Mouse (Mus musculus): Measurements from ENCODE around the gene 4931414P19Rik. TPM values are rescaled to one million over a fixed set of nuclear protein-coding genes. Genes with fewer than 3 reads are reported as not detected.
A peak's percentile ranks its signal among the peaks of the same experiment; 100 is the strongest.
"Not testable (repeated sequence)": the region's sequence is repeated elsewhere in the genome, so short reads cannot be mapped to it uniquely, and the experiment has no call there.

The 4931414P19Rik gene
- polyA plus RNA-seq, 1 experiment from 2014 or later, result 8.3 TPM

DNA sequence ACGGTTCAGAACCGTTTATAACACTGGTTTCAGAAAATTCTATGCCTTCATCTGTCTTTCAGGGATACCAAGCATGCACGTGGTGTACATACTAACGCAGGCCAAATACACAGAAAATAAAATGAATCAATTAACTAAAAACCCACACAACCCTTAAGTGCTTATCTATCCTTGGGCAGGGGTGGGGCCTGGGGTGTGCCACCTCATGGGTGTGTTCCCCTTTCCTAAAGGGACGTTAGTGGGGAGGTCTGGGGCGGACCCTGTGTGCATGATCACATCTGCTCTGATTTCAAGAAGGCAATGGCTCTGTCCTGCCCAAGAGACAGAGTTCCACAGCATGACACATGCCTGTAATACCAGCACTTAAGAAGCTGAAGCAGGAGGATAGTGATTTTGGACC, 17.5 kb upstream of the 4931414P19Rik start:
- H3K4me1 ChIP-seq, result no peaks in the 10 kb centered on the region
- no peak for ATAC-seq
- no peaks in the 10 kb centered on the region for H3K9me3 ChIP-seq (replicated peaks)
- H3K27ac ChIP-seq, result no peak overlapping the region
- no peaks in the 10 kb centered on the region for H3K36me3 ChIP-seq (ENCODE audit: poor library complexity, severe bottlenecking)
- H3K27me3 ChIP-seq, result no peaks in the 10 kb centered on the region
- 89% methylated on average over 6 of the region's 6 CpGs for WGBS
- no peak overlapping the region for H3K4me2 ChIP-seq
- no peak overlapping the region for H3K4me3 ChIP-seq
- H3K9ac ChIP-seq, result no peak overlapping the region

DNA sequence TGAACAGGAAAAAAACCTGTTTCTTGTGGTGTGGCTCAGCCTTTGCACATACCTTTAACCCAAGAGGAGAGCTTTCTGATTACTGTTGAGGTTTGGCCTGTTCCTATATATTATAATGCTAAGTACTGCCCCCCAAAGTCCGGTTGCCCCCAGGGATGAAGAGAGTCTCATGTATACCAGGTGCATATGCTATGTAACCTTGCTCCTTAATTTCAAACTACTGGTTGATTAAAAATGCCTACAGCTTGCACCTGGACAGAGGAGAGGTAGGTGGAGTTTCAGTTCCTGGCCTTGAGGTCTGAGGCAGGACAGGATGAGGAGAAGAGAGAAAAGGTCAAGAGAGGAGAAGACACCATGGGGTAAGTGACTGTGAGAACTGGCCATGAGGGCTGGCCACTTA, 15.3 kb upstream of the 4931414P19Rik start, which contains the start of gene Psmb11:
Gene Psmb11, plus strand, starts transcription at position 301 of the 400 bp plus-strand sequence.
- H3K9me3 ChIP-seq (replicated peaks), result no peaks in the 10 kb centered on the region
- no peak within 1 kb of the TSS for H3K4me2 ChIP-seq
- no peak within 1 kb of the TSS for H3K27ac ChIP-seq
- peaks cover 3% of the 10 kb centered on the region for H3K36me3 ChIP-seq (ENCODE audit: poor library complexity, severe bottlenecking)
- WGBS, result 90% methylated on average over 1 of the region's 1 CpGs
- H3K27me3 ChIP-seq, result no peaks in the 10 kb centered on the region
- H3K4me3 ChIP-seq, result no peak within 1 kb of the TSS
- ATAC-seq, result no peak
- no peak within 1 kb of the TSS for H3K9ac ChIP-seq
- peaks cover 13% of the 10 kb centered on the region for H3K4me1 ChIP-seq

GRCm38 (mm10) chr14:54617897-54618365, 12.1 kb upstream of the 4931414P19Rik start, which contains the start of gene Psmb5:
TSS of gene Psmb5 (minus strand) at chr14:54618022.
- H3K36me3 ChIP-seq (ENCODE audit: poor library complexity, severe bottlenecking), result peaks cover 32% of the 10 kb centered on the region
- WGBS, result under 1% methylated on average over 25 of the region's 25 CpGs
- ATAC-seq, result peak; percentile 92
- peak within 1 kb of the TSS; percentile 63 for H3K27ac ChIP-seq
- H3K9ac ChIP-seq, result peak within 1 kb of the TSS; percentile 88
- peaks cover 19% of the 10 kb centered on the region for H3K4me1 ChIP-seq
- H3K4me2 ChIP-seq, result peak within 1 kb of the TSS; percentile 78
- H3K27me3 ChIP-seq, result no peaks in the 10 kb centered on the region
- H3K9me3 ChIP-seq (replicated peaks), result no peaks in the 10 kb centered on the region
- H3K4me3 ChIP-seq, result peak within 1 kb of the TSS; percentile 84

- H3K4me3 ChIP-seq, result peak overlapping the region; percentile 84
- peak overlapping the region; percentile 78 for H3K4me2 ChIP-seq
- H3K36me3 ChIP-seq (ENCODE audit: poor library complexity, severe bottlenecking), result peaks cover 37% of the 10 kb centered on the region
- peaks cover 19% of the 10 kb centered on the region for H3K4me1 ChIP-seq
- peak; percentile 57 for ATAC-seq
- no peaks in the 10 kb centered on the region for H3K27me3 ChIP-seq
- H3K27ac ChIP-seq, result peak overlapping the region; percentile 63
- H3K9me3 ChIP-seq (replicated peaks), result no peaks in the 10 kb centered on the region
- 2% methylated on average over 38 of the region's 38 CpGs for WGBS
- peak overlapping the region; percentile 88 for H3K9ac ChIP-seq
Observed at GRCm38 (mm10) chr14:54617152-54617896, 11.5 kb upstream of the 4931414P19Rik start.

DNA sequence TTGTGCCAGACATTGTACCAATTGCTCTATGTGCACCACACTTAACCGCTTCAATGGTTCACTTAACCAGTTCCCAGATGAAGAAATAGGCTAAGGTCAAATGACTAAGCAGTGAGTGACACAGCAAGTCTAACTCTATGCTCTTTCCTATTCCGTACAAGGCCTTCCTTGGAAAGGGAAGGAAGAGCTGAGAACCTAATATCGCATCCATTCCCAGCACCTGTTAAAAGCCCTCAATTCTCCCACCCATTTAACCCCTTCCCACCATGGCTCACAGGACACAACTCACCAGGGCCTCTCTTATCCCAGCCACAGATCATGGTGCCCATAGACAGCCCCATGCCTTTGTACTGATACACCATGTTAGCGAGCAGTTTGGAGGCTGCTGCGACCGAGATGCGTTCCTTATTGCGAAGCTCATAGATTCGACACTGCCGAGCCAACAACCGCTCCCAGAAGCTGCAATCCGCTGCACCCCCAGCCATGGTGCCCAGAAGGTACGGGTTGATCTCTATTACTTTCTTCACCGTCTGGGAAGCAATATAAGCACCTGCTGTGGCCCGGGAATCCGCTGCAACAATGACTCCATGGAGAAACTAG, 10.5 kb upstream of the 4931414P19Rik start:
- no peak overlapping the region for H3K9ac ChIP-seq
- no peaks in the 10 kb centered on the region for H3K9me3 ChIP-seq (replicated peaks)
- H3K36me3 ChIP-seq (ENCODE audit: poor library complexity, severe bottlenecking), result peaks cover 45% of the 10 kb centered on the region
- H3K27me3 ChIP-seq, result no peaks in the 10 kb centered on the region
- peaks cover 19% of the 10 kb centered on the region for H3K4me1 ChIP-seq
- 90% methylated on average over 16 of the region's 16 CpGs for WGBS
- peak overlapping the region; percentile 78 for H3K4me2 ChIP-seq
- H3K27ac ChIP-seq, result no peak overlapping the region
- peak overlapping the region; percentile 84 for H3K4me3 ChIP-seq
- ATAC-seq, result no peak

DNA sequence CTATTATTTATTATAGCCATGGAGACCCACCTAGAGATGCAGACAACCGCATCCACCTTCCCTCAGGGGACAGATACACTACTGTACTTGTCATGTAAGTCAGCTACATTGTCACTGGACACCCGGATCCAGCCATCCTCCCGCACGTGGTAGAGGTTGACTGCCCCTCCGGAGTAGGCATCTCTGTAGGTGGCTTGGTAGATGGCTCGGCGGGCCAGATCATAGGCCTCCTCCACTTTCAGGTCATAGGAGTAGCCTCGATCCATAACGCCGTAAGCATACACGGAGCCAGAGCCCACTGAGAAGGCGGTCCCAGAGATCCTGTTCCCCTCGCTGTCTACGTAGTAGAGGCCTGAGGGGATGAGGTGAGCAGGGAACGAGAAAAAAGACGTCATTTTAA, 8.3 kb upstream of the 4931414P19Rik start:
- Histone ChIP-seq H3K36me3 (ENCODE audit: poor library complexity, severe bottlenecking) (peaks cover 54% of the 10 kb centered on the region), H3K4me1 (peaks cover 19% of the 10 kb centered on the region)
- WGBS, result 93% methylated on average over 16 of the region's 16 CpGs
- H3K27me3 ChIP-seq; H3K4me3 ChIP-seq; H3K9ac ChIP-seq; H3K27ac ChIP-seq; H3K4me2 ChIP-seq; ATAC-seq; H3K9me3 ChIP-seq (replicated peaks): not testable (repeated sequence)

DNA sequence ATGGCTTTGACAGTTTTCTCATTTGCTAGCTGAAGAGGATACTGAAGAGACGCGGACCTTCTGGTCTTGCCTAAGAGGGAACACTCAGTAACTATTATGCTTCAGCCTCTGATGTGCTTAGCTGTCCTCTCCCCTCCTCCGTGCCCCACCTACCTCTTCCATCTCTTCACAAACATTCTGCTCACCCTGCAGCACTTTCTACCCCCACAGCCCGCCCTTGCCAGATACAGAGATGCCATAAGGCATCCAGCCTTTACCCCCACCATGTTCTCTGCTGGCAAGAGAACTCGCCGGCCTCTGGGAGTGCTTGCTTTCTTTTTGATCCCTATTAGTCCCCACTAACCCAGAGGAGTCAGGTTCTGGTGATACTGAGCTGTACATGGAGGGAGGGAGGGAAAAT, 4.9 kb upstream of the 4931414P19Rik start:
- H3K27ac ChIP-seq, result peak overlapping the region; percentile 22; the same call in 1 of the 2 replicates

DNA sequence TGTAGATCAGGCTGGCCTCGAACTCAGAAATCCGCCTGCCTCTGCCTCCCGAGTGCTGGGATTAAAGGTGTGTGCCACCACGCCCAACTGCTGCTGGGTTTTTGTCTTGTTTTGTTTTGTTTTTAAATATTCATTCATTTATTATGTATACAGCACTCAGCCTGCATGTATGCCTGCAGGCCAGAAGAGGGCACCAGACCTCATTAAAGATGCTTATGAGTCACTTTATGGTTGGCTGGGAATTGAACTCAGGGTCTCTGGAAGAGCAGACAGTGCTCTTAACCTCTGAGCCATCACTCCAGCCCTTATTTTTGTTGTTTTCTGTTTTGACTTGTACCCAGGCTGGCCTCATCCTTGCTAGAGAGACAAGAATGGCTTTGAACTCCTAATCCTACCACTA, 4.2 kb upstream of the 4931414P19Rik start:
- Histone ChIP-seq H3K9me3 (replicated peaks) (no peaks in the 10 kb centered on the region), H3K4me2 (no peak overlapping the region), H3K27ac (no peak overlapping the region), H3K36me3 (ENCODE audit: poor library complexity, severe bottlenecking) (peaks cover 39% of the 10 kb centered on the region), H3K9ac (no peak overlapping the region), H3K27me3 (no peaks in the 10 kb centered on the region), H3K4me1 (0 out of 2 replicates have a peak, but pooled peaks cover 4% of the 10 kb centered on the region), H3K4me3 (no peak overlapping the region)
- WGBS, result 69% methylated on average over 4 of the region's 4 CpGs
- ATAC-seq, result no peak

More for the DNA sequence above, 4.9 kb upstream of the 4931414P19Rik start:
- Histone ChIP-seq H3K4me2 (no peak overlapping the region), H3K4me1 (peaks cover 7% of the 10 kb centered on the region; the same call in 1 of the 2 replicates), H3K9me3 (replicated peaks) (no peaks in the 10 kb centered on the region), H3K36me3 (ENCODE audit: poor library complexity, severe bottlenecking) (peaks cover 45% of the 10 kb centered on the region), H3K9ac (no peak overlapping the region), H3K27me3 (no peaks in the 10 kb centered on the region), H3K4me3 (no peak overlapping the region)
- WGBS, result 81% methylated on average over 6 of the region's 6 CpGs
- ATAC-seq, result no peak

DNA sequence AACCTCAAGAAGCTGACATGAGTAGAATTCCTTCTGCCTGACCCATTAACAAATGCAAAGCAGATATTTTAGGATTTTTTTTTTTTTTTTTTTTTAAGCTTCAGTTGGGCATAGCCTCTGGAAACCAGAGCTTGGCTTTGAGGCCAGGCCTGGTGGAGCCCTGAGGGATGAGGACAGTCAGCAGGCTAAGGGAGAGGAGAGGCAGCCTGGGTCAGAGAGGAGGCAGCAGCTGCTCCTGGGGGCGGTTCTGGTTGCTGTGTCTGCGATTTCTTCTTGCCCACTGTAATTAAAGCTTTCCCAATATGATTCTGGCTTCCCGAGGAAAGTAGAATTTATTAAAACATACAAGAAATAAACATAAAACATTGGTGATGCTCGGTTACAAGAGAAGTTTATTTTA, 3.5 kb upstream of the 4931414P19Rik start:
- H3K4me3 ChIP-seq, result no peak overlapping the region
- H3K27ac ChIP-seq, result no peak overlapping the region
- no peak overlapping the region for H3K4me2 ChIP-seq
- ATAC-seq, result no peak
- H3K4me1 ChIP-seq, result peaks cover 10% of the 10 kb centered on the region; the same call in 1 of the 2 replicates
- no peak overlapping the region for H3K9ac ChIP-seq
- 79% methylated on average over 4 of the region's 4 CpGs for WGBS
- H3K36me3 ChIP-seq (ENCODE audit: poor library complexity, severe bottlenecking), result peaks cover 31% of the 10 kb centered on the region
- H3K27me3 ChIP-seq, result no peaks in the 10 kb centered on the region
- H3K9me3 ChIP-seq (replicated peaks), result no peaks in the 10 kb centered on the region

GRCm38 (mm10) chr14:54607226-54607625, 1.4 kb upstream of the 4931414P19Rik start:
- Histone ChIP-seq H3K27ac (no peak overlapping the region), H3K4me3 (no peak overlapping the region), H3K4me2 (no peak overlapping the region), H3K36me3 (ENCODE audit: poor library complexity, severe bottlenecking) (peaks cover 16% of the 10 kb centered on the region; the same call in 1 of the 2 replicates), H3K27me3 (no peaks in the 10 kb centered on the region), H3K4me1 (peaks cover 19% of the 10 kb centered on the region), H3K9me3 (replicated peaks) (no peaks in the 10 kb centered on the region), H3K9ac (no peak overlapping the region; the same call in 1 of the 2 replicates)
- 64% methylated on average over 8 of the region's 8 CpGs for WGBS
- no peak for ATAC-seq

DNA sequence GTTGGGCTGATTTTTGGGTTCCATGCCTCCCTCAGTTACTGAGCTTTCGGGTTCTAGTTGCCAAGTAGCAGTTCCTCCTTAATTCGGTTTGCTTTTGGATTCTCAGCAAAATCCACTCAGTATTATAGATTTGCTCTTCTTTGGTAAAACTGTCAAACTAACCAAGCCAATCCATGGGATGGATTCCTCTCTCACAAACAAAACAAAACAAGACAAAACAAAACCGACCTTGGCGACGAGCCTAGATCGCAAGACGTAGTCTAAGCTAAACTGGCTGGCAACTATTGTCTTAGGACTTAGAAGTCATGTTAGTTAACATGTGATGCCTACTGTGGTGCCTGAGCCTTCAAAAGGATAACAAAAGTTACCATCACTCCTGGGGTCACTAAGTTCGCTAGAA, 2.1 kb downstream of the 4931414P19Rik start:
- no peak for ATAC-seq
- Histone ChIP-seq H3K9ac (no peak overlapping the region), H3K4me3 (peak overlapping the region; percentile 61), H3K4me2 (peak overlapping the region; percentile 59), H3K27ac (peak overlapping the region; percentile 60), H3K4me1 (peaks cover 21% of the 10 kb centered on the region), H3K36me3 (ENCODE audit: poor library complexity, severe bottlenecking) (no peaks in the 10 kb centered on the region), H3K9me3 (replicated peaks) (no peaks in the 10 kb centered on the region), H3K27me3 (no peaks in the 10 kb centered on the region)
- 83% methylated on average over 8 of the region's 8 CpGs for WGBS

DNA sequence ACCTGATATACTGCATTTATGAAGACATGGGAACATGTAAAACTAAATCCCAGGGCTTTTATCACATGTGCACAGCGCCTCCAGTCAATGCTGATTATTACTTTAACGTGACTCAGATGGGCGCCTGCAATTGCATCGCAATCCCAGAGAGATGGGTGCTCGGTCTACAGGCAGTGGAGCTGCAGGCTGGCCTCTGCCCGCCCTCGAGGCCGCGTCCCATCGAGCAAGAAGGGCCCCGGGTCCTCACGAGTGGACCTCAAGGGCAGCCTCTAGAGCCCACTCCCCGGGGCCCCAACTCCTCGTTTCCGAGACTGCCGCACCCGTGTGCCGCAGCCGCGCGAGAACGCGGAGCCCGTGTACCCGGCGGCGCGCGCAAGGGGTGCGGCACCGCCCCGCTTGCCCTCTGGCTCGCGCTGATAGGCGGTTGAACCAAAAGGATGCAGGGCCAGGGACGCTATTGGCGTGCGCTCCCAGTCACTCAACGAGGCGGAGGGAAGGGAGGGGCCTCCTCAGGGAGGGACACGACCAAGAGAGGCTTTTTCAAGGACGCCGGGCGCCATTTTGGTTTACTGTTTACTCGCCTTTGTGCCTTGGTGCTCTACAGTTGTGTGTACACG, 2.6 kb downstream of the 4931414P19Rik start:
- H3K4me2 ChIP-seq, result peak overlapping the region; percentile 59
- under 1% methylated on average over 46 of the region's 46 CpGs for WGBS
- ATAC-seq, result peak; percentile 99

More for the DNA sequence above, 2.6 kb downstream of the 4931414P19Rik start:
- peak overlapping the region; percentile 84 for H3K9ac ChIP-seq
- H3K4me1 ChIP-seq, result peaks cover 21% of the 10 kb centered on the region
- H3K4me3 ChIP-seq, result peak overlapping the region; percentile 61
- peak overlapping the region; percentile 90 for H3K27ac ChIP-seq
- no peaks in the 10 kb centered on the region for H3K27me3 ChIP-seq
- H3K9me3 ChIP-seq (replicated peaks), result no peaks in the 10 kb centered on the region
- H3K36me3 ChIP-seq (ENCODE audit: poor library complexity, severe bottlenecking), result no peaks in the 10 kb centered on the region
